Mouse (Mus musculus) thymus, adult 2 months (tissue): Measurements from ENCODE around the gene Stk26.

Source experiments
- CTCF ChIP-seq: fragments of 200-500 bp; IDR thresholded peaks from 2 replicates; pipeline ENCODE4 v1.5.1; 2012; ENCODE audit warnings: mild to moderate bottlenecking, control low read depth, low read length, moderate library complexity, borderline replicate concordance; ENCODE audit not compliant: control insufficient read depth, poor library complexity, insufficient read depth; ENCODE audit errors: extremely low read depth
- POLR2A ChIP-seq: fragments of 200-500 bp; IDR thresholded peaks from 2 replicates; pipeline ENCODE4 v1.6.1; 2012; ENCODE audit warnings: mild to moderate bottlenecking, low read length, control low read depth, moderate library complexity; ENCODE audit not compliant: control insufficient read depth, poor library complexity, insufficient read depth; ENCODE audit errors: extremely low read depth

DNA sequence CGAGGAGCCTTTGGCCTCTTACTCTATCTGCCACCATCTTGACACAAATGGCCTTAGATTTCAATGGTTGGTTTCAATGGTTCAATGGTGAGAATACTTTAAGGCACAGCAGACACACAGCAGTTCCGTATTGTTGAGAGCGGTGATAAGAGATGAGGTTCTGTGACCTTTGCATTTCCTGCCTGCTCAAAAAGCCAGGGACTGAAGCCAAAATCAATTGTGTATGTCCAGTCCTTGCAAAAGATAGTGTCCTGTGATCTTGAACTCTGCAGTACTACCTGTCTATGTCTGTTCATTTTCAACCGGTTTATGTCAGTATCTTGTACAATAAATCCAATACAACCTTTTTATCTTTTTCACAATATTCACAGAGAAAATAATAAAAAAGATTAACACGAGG lies 23.9 kb downstream of the Stk26 start:
- TF ChIP-seq CTCF (no peak), POLR2A (no peak)
